Mouse (Mus musculus) intestine, embryonic 14.5 days (tissue): ENCODE results near the gene Gm21992. TPM values are rescaled to one million over a fixed set of nuclear protein-coding genes. Genes with fewer than 3 reads are reported as not detected.
A peak's percentile ranks its signal among the peaks of the same experiment; 100 is the strongest.

Experiments used
- ATAC-seq: fragments of 200-750 bp; cut with Nextera tagmentation; replicated peaks from 2 replicates; pipeline ENCODE4 v1.8.0; 2017; ENCODE audit warnings: low read depth, moderate number of reproducible peaks, moderate TSS enrichment, moderate library complexity; ENCODE audit not compliant: low FRiP score, low TSS enrichment
- DNase-seq: peaks from one replicate; pipeline ENCODE4 v3.0.0-alpha.2; 2018; ENCODE audit warnings: low spot score
- H3K27ac ChIP-seq: fragments of 300-500 bp; sonication (generic); 2 replicates; pipeline ENCODE4 v1.5.1; 2014; ENCODE audit warnings: low read depth, mild to moderate bottlenecking, control low read depth
- H3K27me3 ChIP-seq: fragments of 300-500 bp; sonication (generic); replicated peaks from 2 replicates; pipeline ENCODE4 v1.6.1; 2014; ENCODE audit warnings: low read length, control low read depth; ENCODE audit not compliant: control insufficient read depth, insufficient read depth
- H3K36me3 ChIP-seq: fragments of 300-500 bp; sonication (generic); 2 replicates; pipeline ENCODE4 v1.6.1; 2014; ENCODE audit warnings: low read length, control low read depth; ENCODE audit not compliant: control insufficient read depth, insufficient read depth
- H3K4me1 ChIP-seq: fragments of 300-500 bp; sonication (generic); replicated peaks from 2 replicates; pipeline ENCODE4 v1.6.1; 2014; ENCODE audit warnings: low read length, control low read depth, mixed read lengths; ENCODE audit not compliant: control insufficient read depth, insufficient read depth
- H3K4me2 ChIP-seq: fragments of 300-500 bp; sonication (generic); 2 replicates; pipeline ENCODE4 v1.6.1; 2014; ENCODE audit warnings: low read length
- H3K4me3 ChIP-seq: fragments of 300-500 bp; sonication (generic); 2 replicates; pipeline ENCODE4 v1.5.1; 2014; ENCODE audit warnings: low read depth, low read length, control low read depth, mixed read lengths
- H3K9ac ChIP-seq: fragments of 300-500 bp; sonication (generic); 2 replicates; pipeline ENCODE4 v1.6.1; 2014; ENCODE audit warnings: mild to moderate bottlenecking, low read length
- H3K9me3 ChIP-seq: fragments of 300-500 bp; sonication (generic); 2 replicates; pipeline ENCODE4 v1.6.1; 2016; ENCODE audit warnings: low read length, control low read depth; ENCODE audit not compliant: control insufficient read depth
- WGBS: fragments of 180-500 bp; shearing (Covaris S2); extraction: QIAGEN DNeasy Blood & Tissue Kit; methylation state at CpG from one replicate; pipeline ENCODE4 v1.1.7; 2014; 5-methylcytosine and 5-hydroxymethylcytosine counted together
- polyA plus RNA-seq: library from polyadenylated mRNA; unstranded; fragments of >200 nt; fragmentation: Nextera tagmentation; extraction: Ambion mirVana; gene quantifications from 2 replicates; pipeline ENCODE4 v1.2.1, GENCODE M21; 2014

Gm21992 gene
- polyA plus RNA-seq, 1 experiment from 2014 or later, result 25.7 TPM

DNA sequence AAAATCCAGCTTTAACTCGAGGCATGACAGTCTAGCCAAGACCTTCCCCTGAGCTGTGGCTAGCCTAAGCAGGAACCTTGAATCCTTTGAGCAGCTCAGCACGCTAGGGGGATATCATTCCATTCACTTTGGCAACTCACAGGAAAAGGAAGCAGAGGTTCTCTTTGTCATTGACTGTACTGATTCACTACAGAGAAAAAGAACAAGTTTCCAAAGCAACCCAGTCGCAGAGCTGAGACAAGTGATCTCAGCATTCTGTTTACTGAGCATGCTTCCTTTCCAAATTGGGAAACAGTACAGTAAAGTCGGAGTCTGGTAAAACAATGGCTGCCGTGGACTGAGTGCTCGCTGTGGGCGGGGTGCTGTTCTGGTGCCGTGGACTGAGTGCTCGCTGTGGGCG, 102.6 kb downstream of the Gm21992 start:
- no peak overlapping the region for H3K9ac ChIP-seq
- no peaks in the 10 kb centered on the region for H3K36me3 ChIP-seq
- H3K4me3 ChIP-seq, result no peak overlapping the region
- H3K4me2 ChIP-seq, result no peak overlapping the region
- 80% methylated on average over 10 of the region's 10 CpGs for WGBS
- H3K27ac ChIP-seq, result no peak overlapping the region
- 0 out of 2 replicates have a peak, but pooled peaks cover 2% of the 10 kb centered on the region for H3K4me1 ChIP-seq
- DNase-seq (no peak), ATAC-seq (no peak)
- H3K9me3 ChIP-seq, result no peaks in the 10 kb centered on the region
- H3K27me3 ChIP-seq, result peaks cover 42% of the 10 kb centered on the region

DNA sequence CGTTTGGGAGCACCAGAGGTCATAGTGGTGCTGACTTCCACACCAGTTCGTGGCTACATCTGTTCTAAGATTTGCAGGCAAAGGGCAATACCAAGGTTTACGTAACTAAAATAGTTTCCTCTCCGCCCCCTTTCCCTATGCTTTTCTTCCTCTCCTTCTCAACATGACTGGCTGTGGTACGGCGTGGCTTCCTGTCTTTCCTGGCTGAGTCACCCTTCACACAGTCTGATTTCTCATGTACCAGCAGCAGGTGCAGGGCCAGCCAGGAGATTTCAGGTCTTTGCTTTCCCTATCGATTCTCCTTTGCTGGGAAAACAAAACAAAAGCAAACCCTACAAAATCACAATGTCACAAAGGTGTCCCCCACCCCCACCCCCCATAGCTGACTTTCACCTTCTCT, 110.2 kb downstream of the Gm21992 start:
- Histone ChIP-seq H3K27ac (no peak overlapping the region), H3K4me1 (peaks cover 9% of the 10 kb centered on the region; the same call in 1 of the 2 replicates), H3K9ac (no peak overlapping the region), H3K4me2 (no peak overlapping the region), H3K9me3 (no peaks in the 10 kb centered on the region), H3K36me3 (no peaks in the 10 kb centered on the region), H3K4me3 (no peak overlapping the region), H3K27me3 (peaks cover 42% of the 10 kb centered on the region)
- ATAC-seq (no peak), DNase-seq (no peak)
- 55% methylated on average over 7 of the region's 7 CpGs for WGBS

- WGBS, result 67% methylated on average over 8 of the region's 8 CpGs
- DNase-seq, result no peak
- Histone ChIP-seq H3K4me1 (peaks cover 9% of the 10 kb centered on the region; the same call in 1 of the 2 replicates), H3K4me3 (no peak overlapping the region), H3K9me3 (no peaks in the 10 kb centered on the region), H3K36me3 (no peaks in the 10 kb centered on the region), H3K9ac (no peak overlapping the region), H3K27ac (no peak overlapping the region), H3K4me2 (no peak overlapping the region), H3K27me3 (peaks cover 42% of the 10 kb centered on the region)
- no peak for ATAC-seq
These were observed 110.8 kb downstream of the Gm21992 start for GRCm38 (mm10) chr19:4700656-4701055.

DNA sequence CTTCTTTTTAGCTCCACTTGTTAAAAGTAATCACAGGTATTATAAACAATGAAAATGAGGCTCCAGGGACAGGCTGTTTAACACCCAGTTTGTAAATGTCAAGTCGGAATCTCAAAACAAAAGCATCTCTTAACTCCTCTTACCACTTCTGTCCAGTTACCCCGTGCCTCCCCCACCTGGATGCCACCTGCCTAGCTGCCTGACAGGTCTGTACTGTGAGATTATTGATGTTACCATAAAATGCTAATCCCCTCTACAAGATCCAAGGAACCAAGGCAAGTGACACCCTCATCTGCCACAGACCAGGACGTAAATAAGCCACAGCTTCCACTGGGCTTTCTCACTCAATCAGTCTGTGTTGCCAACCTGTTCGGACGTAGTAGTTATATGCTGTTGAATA, 111.6 kb downstream of the Gm21992 start:
- DNase-seq (no peak), ATAC-seq (no peak)
- Histone ChIP-seq H3K9me3 (no peaks in the 10 kb centered on the region), H3K4me3 (no peak overlapping the region), H3K4me1 (peaks cover 9% of the 10 kb centered on the region; the same call in 1 of the 2 replicates), H3K4me2 (no peak overlapping the region), H3K36me3 (no peaks in the 10 kb centered on the region), H3K9ac (no peak overlapping the region), H3K27ac (no peak overlapping the region), H3K27me3 (peaks cover 42% of the 10 kb centered on the region)
- 47% methylated on average over 5 of the region's 5 CpGs for WGBS

DNA sequence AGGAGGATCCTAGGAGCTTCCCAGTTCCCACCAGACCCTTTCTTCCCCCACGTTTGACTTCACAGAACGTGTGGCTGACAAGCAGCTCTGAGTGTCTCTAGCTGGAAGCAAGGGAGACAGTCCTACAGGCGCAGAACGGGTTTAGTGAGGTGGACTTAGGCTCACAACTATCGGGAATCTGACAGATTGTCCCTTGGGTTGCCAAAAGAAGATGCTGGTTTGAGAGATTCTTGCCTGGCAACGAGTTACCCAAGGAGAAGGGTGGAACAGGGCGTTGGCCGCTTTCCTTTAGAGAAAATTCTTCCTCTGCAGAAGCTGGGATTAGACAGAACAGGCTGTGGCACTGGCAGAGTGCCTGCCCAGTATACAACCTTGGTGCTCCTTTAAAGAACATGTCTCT, 112.6 kb downstream of the Gm21992 start:
- H3K27me3 ChIP-seq, result peaks cover 42% of the 10 kb centered on the region
- H3K9ac ChIP-seq, result no peak overlapping the region
- H3K9me3 ChIP-seq, result no peaks in the 10 kb centered on the region
- no peaks in the 10 kb centered on the region for H3K36me3 ChIP-seq
- 39% methylated on average over 8 of the region's 8 CpGs for whole genome bisulfite sequencing
- H3K4me2 ChIP-seq, result peak overlapping the region; percentile 84; the same call in 1 of the 2 replicates
- H3K4me1 ChIP-seq, result peaks cover 9% of the 10 kb centered on the region; the same call in 1 of the 2 replicates
- no peak for DNase-seq
- H3K27ac ChIP-seq, result no peak overlapping the region
- H3K4me3 ChIP-seq, result no peak overlapping the region
- no peak for ATAC-seq

DNA sequence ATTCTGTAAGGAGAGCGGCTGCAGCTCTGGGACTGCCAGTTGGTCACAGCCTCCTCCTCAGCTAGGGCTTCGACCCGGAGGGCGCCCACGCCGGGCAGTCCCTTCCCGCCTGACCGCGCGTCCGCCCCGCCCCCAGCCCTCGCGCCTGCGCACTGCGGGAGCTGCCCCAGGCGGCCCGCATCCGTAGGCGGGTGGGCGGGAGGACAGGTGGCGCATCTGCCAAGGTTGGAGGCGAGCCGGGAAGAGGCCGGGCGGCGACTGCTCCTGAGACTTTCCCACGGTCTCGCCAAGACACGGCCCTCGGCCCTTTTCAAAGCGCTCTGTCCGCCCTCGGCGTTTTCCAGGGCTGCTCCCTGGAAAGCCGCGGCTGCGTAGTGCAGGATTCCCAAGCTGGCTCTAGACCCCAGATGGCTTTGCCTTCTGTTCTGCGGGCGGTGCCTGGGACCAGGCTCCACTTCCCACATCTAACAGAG, 113.2 kb downstream of the Gm21992 start, which contains the start of gene Gm960:
Gene Gm960 (minus strand): TSS at position 464 of the 473 bp plus-strand sequence.
- Histone ChIP-seq H3K4me3 (peak within 1 kb of the TSS; percentile 53), H3K9ac (peak within 1 kb of the TSS; percentile 33), H3K4me2 (peak within 1 kb of the TSS; percentile 84), H3K27me3 (peaks cover 42% of the 10 kb centered on the region), H3K9me3 (no peaks in the 10 kb centered on the region), H3K36me3 (no peaks in the 10 kb centered on the region), H3K27ac (no peak within 1 kb of the TSS), H3K4me1 (peaks cover 9% of the 10 kb centered on the region; the same call in 1 of the 2 replicates)
- 1% methylated on average over 40 of the region's 40 CpGs for WGBS
- ATAC-seq (peak; percentile 76), DNase-seq (peak; percentile 84)

DNA sequence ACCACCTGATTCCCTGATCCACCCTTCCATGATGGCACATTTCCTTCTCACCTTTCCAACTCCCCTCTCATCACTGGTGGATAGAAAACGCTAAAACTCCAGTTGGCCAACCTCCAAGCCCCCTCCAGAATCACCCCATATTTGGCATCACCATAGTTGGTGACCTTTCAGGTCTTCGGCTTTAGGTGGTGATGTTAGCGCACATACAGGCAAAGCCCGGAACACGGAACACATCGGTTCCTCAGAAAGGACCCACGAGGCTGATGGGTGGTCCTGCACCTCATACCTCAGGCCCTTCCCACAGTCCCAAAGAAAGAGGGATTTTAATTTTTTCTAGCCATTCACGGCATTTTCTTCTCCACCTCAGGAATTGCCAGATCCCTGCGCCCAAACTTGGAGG, 113.7 kb downstream of the Gm21992 start:
- H3K9ac ChIP-seq, result no peak overlapping the region
- peaks cover 42% of the 10 kb centered on the region for H3K27me3 ChIP-seq
- H3K9me3 ChIP-seq, result no peaks in the 10 kb centered on the region
- DNase-seq (no peak), ATAC-seq (peak; percentile 23; the same call in 1 of the 2 replicates)
- H3K36me3 ChIP-seq, result no peaks in the 10 kb centered on the region
- H3K27ac ChIP-seq, result no peak overlapping the region
- WGBS, result 73% methylated on average over 9 of the region's 9 CpGs
- H3K4me3 ChIP-seq, result no peak overlapping the region
- peak overlapping the region; percentile 84 for H3K4me2 ChIP-seq
- H3K4me1 ChIP-seq, result peaks cover 9% of the 10 kb centered on the region; the same call in 1 of the 2 replicates

GRCm38 (mm10) chr19:4697121-4697520, 114.3 kb downstream of the Gm21992 start:
- H3K9me3 ChIP-seq, result no peaks in the 10 kb centered on the region
- H3K4me2 ChIP-seq, result no peak overlapping the region
- no peaks in the 10 kb centered on the region for H3K36me3 ChIP-seq
- ATAC-seq, result no peak
- WGBS, result 85% methylated on average over 3 of the region's 3 CpGs
- no peak overlapping the region for H3K27ac ChIP-seq
- no peak overlapping the region for H3K4me3 ChIP-seq
- H3K9ac ChIP-seq, result no peak overlapping the region
- H3K4me1 ChIP-seq, result peaks cover 9% of the 10 kb centered on the region; the same call in 1 of the 2 replicates
- DNase-seq, result no peak
- H3K27me3 ChIP-seq, result peaks cover 42% of the 10 kb centered on the region

- H3K4me1 ChIP-seq, result peaks cover 9% of the 10 kb centered on the region; the same call in 1 of the 2 replicates
- WGBS, result 64% methylated on average over 3 of the region's 3 CpGs
- DNase-seq (no peak), ATAC-seq (no peak)
- no peak overlapping the region for H3K27ac ChIP-seq
- no peak overlapping the region for H3K4me3 ChIP-seq
- no peaks in the 10 kb centered on the region for H3K36me3 ChIP-seq
- H3K9me3 ChIP-seq, result no peaks in the 10 kb centered on the region
- H3K9ac ChIP-seq, result no peak overlapping the region
- H3K4me2 ChIP-seq, result no peak overlapping the region
- peaks cover 25% of the 10 kb centered on the region for H3K27me3 ChIP-seq
These were observed 117.1 kb downstream of the Gm21992 start for GRCm38 (mm10) chr19:4694346-4694745.
